Mouse (Mus musculus): ENCODE measurements at regions not wholly inside any gene's neighbourhood (a gene's known extent, or its start where the extent isn't known, plus 50 kb on each side); places are given as distances from the start of the nearest gene placed in this dataset.

GRCm38 (mm10) chr6:127252000-127252721 is 100.2 kb upstream of the Ccnd2 start:
- DNase-seq (ENCODE audit: low read depth, low spot score): no peak

DNA sequence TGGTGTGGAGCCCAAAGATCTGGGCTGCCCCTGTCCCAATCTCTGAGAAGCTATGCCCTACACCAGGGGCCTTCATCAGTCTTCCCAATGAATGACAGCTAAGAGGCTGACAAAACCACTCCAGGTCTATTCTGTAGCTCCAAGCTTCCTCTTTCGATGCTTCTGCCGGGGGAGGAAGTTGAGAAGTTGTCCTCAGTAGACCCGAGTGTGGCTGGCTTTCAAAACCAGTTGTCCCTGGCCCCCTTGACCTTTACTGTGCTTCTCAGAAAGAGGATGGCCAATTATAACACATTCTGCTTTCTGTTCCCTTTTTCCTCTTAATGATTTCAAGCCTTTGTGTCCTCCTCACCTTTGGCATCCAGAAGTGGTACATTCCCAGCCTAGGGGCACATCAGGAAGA is 101.9 kb upstream of the Ccnd2 start:
- no peak for DNase-seq (ENCODE audit: low read depth, low spot score)

DNA sequence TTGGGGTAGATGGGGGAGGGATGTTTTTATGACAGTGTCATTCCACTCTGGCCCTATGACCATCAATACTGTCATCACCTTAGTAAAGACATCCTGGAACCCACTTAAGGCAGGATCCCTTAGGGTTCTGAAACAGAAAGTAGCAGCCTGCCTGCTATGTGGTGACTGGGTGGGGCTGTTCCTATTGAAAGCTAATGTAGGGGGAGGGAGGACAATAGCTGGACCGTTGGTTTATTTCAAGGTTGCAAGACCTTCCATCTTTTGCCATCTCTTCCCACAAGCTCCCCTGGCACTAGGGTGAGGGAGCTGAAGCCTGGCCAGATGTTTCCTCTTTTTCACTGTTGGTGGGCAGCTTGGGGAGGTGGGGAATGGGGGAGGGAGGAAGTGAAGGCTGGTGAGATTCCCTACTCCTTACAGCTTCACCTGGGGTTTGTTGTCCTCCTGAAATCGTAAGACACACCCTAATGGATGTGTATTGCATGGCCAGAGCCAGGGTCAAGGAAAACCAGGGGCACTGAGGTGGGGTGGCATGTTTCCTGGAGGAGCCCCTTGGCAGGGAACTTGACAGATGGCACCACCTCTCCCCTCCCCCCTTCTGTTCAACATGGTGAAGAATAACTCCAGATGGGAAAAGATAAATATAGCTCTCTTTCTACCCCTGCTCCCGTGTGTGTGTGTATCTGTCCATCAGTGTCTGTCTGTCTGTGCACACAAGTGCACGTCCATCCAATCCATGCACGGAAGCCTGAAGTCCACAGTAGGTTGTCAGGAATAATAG is 112.1 kb upstream of the Ccnd2 start:
- DNase-seq (ENCODE audit: low read depth, low spot score): no peak

- DNase-seq (ENCODE audit: low read depth, low spot score): peak; percentile 42
Measured at GRCm38 (mm10) chr6:127265063-127265775, 113.2 kb upstream of the Ccnd2 start.

- peak; percentile 77 for DNase-seq (ENCODE audit: low read depth, low spot score)
Measured at GRCm38 (mm10) chr6:127265901-127266812, 114.2 kb upstream of the Ccnd2 start.

- DNase-seq (ENCODE audit: low read depth, low spot score): peak; percentile 76
Measured at GRCm38 (mm10) chr6:127266813-127267165, 114.8 kb upstream of the Ccnd2 start.

- no peak for DNase-seq (ENCODE audit: low read depth, low spot score)
Measured at GRCm38 (mm10) chr6:127269021-127269420, 117.0 kb upstream of the Ccnd2 start.

DNA sequence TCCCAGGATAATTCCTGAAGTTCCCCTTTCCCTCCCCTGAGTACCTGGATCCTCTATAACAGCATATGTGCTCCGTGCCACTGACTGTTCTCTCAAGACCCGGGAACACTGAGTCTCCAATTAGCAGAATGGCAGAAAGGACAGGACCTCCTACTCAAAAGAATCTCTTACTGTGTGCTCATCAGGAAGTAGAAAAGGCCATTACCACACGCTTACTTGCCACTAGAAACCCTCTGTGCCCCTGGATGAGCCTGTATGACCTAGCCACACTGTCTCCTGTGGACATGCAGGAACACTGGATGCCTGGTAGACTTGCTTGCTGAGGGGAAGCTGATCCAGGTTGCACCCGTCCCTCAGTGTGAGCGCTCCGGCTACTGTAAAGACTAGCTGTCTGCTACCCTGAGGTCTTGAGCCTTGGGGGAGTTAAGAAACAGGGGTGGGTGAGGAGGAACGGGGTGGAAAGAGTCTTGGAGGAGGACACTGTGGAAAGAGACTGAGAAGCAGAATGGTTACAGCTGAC is 117.6 kb upstream of the Ccnd2 start:
- DNase-seq (ENCODE audit: low read depth, low spot score): no peak

GRCm38 (mm10) chr6:127270774-127271173 is 118.8 kb upstream of the Ccnd2 start:
- peak; percentile 49 for DNase-seq (ENCODE audit: low read depth, low spot score)

DNA sequence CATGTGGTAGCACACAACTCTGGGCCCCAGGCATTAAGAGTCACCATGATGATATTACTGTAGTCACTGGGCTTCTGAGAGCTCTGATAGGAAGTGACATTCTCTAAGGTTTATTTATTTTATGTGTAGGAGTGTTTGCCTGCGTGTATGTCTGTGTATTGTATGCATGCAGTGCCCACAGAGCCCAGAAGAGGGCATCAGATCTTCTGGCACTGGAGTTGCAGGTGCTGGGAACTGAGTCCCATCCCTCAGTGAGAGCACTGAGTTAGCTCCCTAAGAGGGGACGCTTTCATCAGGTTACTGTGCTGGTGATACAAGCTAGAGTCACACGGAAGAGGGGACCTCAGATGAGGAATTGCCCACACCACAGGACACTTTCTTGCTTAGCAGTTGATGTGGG is 119.4 kb upstream of the Ccnd2 start:
- no peak for DNase-seq (ENCODE audit: low read depth, low spot score)

DNA sequence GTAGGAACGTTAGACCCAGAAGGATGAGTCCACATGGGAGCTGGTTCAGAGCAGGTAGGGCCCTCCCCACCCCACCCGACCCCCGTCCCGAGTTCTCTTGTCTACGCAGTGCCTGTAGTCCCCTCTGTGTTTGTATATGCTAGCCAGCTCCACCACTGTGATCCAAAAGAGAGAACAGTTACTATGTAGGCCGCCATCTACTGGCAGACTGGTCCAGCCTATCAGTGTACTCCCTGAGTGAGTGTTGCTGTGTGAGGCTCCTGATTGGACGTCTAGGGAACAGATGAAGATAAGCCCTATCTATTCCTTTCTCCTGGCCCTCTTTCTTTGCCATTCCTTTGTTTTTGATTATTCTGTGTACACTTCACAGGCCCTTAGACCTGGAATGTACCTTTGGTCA is 120.6 kb upstream of the Ccnd2 start:
- peak; percentile 63 for DNase-seq (ENCODE audit: low read depth, low spot score)

- DNase-seq (ENCODE audit: low read depth, low spot score): no peak
Measured at GRCm38 (mm10) chr6:127274732-127275429, 122.9 kb upstream of the Ccnd2 start.

DNA sequence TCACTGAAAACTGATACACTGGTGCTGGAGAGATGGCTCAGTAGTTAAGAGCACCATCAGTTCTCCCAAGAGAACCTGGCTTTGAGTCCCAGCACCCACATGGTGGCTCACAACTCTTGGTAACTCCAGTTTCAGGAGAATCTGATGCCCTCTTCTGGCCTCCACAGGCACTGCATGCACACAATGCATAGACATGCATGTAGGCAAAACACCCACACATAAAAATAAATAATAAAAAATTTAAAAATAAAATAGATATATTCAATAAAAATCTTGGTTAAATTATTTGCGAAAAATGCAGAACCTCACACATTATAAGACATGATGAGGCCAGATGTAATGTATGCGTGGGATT is 123.4 kb upstream of the Ccnd2 start:
- DNase-seq (ENCODE audit: low read depth, low spot score): no peak

GRCm38 (mm10) chr6:127276362-127276761 is 124.4 kb upstream of the Ccnd2 start:
- no peak for DNase-seq (ENCODE audit: low read depth, low spot score)

- no peak for DNase-seq (ENCODE audit: low read depth, low spot score)
Measured at GRCm38 (mm10) chr6:127278402-127278801, 126.4 kb upstream of the Ccnd2 start.

DNA sequence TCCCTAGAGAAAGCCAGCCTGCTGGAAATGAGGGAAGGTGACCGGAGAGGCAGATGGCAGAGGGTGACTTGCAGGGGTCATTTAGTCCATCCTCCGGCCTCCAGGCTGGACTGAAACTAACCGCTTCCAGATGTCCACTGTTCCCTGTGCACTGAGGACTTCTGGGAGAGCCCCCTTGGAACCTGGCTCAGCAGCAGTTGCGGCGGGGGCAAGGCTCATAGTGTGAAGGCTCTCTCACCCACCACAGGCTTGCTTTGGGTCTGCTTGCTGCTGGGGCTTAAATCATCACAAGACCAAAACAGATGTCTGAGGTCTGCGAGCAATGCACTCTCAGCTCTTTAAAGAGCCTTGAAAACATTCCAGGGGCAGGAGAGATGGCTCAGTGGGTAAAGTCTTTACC is 132.2 kb upstream of the Ccnd2 start:
- no peak for DNase-seq (ENCODE audit: low read depth, low spot score)

DNA sequence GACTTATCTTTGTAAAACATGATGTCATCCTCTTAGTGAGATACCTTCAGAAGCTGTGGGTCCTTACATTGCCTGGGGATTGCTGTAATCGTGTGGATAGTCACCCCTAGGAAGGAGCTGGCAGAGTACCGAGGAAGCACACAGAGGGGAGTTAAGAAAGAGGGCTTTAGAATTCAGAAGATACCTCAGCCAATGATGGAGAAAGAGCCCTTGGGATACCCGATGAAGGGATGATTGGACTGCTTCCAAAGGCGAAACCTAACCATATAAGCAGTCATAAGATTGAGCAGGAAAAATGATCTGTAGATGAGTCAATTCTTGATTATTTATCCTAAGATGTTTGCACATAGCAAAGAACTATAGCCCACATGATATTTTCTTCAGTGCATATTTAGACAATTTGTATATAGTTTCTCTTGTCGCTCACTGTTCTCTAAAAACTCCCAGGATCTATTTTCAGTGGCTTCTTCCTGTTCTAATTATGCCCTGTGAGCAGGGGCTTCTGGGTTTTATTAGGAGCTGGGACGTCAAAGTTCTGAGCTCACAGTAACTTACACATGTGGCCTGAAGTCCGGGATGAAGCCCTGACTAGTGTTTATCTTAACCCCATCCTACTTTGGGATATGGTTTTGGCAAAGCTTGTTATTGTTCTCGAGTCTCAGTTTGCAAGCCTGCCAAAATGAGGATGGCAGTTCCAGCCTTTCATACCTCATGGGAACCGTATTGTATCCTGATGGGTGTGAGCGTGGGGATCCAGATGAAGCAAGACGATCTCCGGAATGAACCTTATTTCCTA is 134.9 kb upstream of the Ccnd2 start:
- DNase-seq (ENCODE audit: low read depth, low spot score): no peak

- no peak for DNase-seq (ENCODE audit: low read depth, low spot score)
Measured at GRCm38 (mm10) chr6:127288946-127289345, 137.0 kb upstream of the Ccnd2 start.

GRCm38 (mm10) chr6:127291937-127292336 is 139.9 kb upstream of the Ccnd2 start:
- DNase-seq (ENCODE audit: low read depth, low spot score): no peak

DNA sequence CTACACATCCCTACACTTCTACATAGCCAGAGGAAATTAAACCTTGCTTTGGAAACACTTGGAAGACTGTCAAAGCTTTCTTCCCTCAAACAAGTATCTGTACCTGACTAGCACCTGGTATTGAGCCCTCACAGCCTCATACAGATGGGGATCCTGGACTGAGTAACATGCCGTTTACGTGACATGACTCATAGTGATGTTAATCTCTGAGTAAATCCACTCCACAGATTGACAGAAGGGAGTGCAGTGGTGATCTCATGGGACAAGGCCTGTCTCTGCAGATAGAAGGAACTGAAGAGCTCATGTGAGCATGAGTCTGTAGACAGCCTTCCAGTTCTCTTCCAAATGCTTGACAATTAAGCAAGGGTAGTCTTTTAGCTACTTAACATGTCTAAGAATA is 141.8 kb upstream of the Ccnd2 start:
- DNase-seq (ENCODE audit: low read depth, low spot score): no peak
